Mouse (Mus musculus): ENCODE measurements around the gene Gm29776. TPM values are rescaled to one million over a fixed set of nuclear protein-coding genes. Genes with fewer than 3 reads are reported as not detected.

Gene Gm29776
- polyA plus RNA-seq, 1 experiment from 2014 or later: 0.36 TPM

DNA sequence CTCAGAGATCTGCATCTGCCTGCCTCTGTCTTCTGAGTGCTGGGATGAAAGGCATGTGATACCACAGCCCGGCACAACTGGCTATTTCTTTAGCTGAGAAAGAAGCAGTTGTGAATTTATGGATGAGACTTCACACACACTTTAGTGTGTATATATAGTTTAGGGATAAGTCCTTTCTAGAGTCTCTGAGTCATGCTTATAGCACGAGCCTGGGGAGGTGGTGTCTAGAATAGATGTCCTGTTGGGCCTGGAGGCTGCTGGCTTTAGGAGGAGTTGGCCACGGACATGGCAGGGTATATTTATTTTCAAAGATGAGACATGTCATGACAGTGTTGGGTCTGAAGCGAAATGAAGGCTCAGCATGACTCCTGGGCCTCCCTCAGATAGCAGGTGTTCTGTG lies 35.4 kb upstream of the Gm29776 start:
- Histone ChIP-seq H3K4me3 (ENCODE audit: low read depth, low read length) (no peak overlapping the region), H3K27me3 (ENCODE audit: control insufficient read depth, insufficient read depth, low read length) (no peaks in the 10 kb centered on the region), H3K4me1 (ENCODE audit: control insufficient read depth, insufficient read depth, low read length) (peaks cover 7% of the 10 kb centered on the region), H3K27ac (ENCODE audit: low read depth, low read length) (no peak overlapping the region), H3K36me3 (ENCODE audit: control insufficient read depth, insufficient read depth, low read length) (no peaks in the 10 kb centered on the region), H3K9ac (ENCODE audit: low read depth, low read length) (no peak overlapping the region), H3K4me2 (no peak overlapping the region), H3K9me3 (replicated peaks; ENCODE audit: control insufficient read depth, low read length) (no peaks in the 10 kb centered on the region)
- WGBS (ENCODE audit: insufficient replicate concordance): 67% methylated on average over 4 of the region's 4 CpGs
- no peak for ATAC-seq (replicated peaks; ENCODE audit: insufficient number of reproducible peaks, low FRiP score, low TSS enrichment)

DNA sequence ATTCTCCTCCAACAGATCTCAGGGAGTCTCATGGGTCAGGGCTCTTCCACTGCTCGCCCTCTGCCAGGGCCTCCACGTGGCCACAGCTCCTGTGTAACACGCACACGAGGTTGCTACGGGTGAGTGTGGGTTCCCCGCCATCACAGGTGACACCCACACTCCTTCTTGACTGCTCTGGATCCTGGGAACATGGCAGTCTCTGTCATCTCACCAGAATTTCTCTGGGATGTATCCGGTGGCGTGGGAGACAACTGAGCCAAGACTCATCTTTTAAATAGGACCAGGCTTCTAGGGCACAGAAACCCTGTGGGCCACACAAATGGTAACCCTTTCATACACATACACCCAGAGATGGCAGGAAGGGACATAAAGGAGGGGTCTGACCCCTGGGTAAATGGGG lies 33.6 kb upstream of the Gm29776 start:
- Histone ChIP-seq H3K27me3 (ENCODE audit: control insufficient read depth, insufficient read depth, low read length) (no peaks in the 10 kb centered on the region), H3K36me3 (ENCODE audit: control insufficient read depth, insufficient read depth, low read length) (no peaks in the 10 kb centered on the region), H3K4me1 (ENCODE audit: control insufficient read depth, insufficient read depth, low read length) (peaks cover 7% of the 10 kb centered on the region), H3K27ac (ENCODE audit: low read depth, low read length) (no peak overlapping the region), H3K9ac (ENCODE audit: low read depth, low read length) (no peak overlapping the region), H3K9me3 (replicated peaks; ENCODE audit: control insufficient read depth, low read length) (no peaks in the 10 kb centered on the region), H3K4me3 (ENCODE audit: low read depth, low read length) (no peak overlapping the region), H3K4me2 (no peak overlapping the region)
- WGBS (ENCODE audit: insufficient replicate concordance): 78% methylated on average over 8 of the region's 8 CpGs
- no peak for ATAC-seq (replicated peaks; ENCODE audit: insufficient number of reproducible peaks, low FRiP score, low TSS enrichment)

- H3K9ac ChIP-seq (ENCODE audit: low read depth, low read length): no peak overlapping the region
- ATAC-seq (replicated peaks; ENCODE audit: insufficient number of reproducible peaks, low FRiP score, low TSS enrichment): no peak
- 84% methylated on average over 6 of the region's 6 CpGs for WGBS (ENCODE audit: insufficient replicate concordance)
- H3K4me1 ChIP-seq (ENCODE audit: control insufficient read depth, insufficient read depth, low read length): no peaks in the 10 kb centered on the region
- no peaks in the 10 kb centered on the region for H3K27me3 ChIP-seq (ENCODE audit: control insufficient read depth, insufficient read depth, low read length)
- no peaks in the 10 kb centered on the region for H3K36me3 ChIP-seq (ENCODE audit: control insufficient read depth, insufficient read depth, low read length)
- H3K27ac ChIP-seq (ENCODE audit: low read depth, low read length): no peak overlapping the region
- H3K4me2 ChIP-seq: no peak overlapping the region
- no peaks in the 10 kb centered on the region for H3K9me3 ChIP-seq (replicated peaks; ENCODE audit: control insufficient read depth, low read length)
- no peak overlapping the region for H3K4me3 ChIP-seq (ENCODE audit: low read depth, low read length)
These were observed 31.7 kb upstream of the Gm29776 start for GRCm38 (mm10) chr14:54730305-54730704.

- no peaks in the 10 kb centered on the region for H3K27me3 ChIP-seq (ENCODE audit: control insufficient read depth, insufficient read depth, low read length)
- no peaks in the 10 kb centered on the region for H3K4me1 ChIP-seq (ENCODE audit: control insufficient read depth, insufficient read depth, low read length)
- H3K9me3 ChIP-seq (replicated peaks; ENCODE audit: control insufficient read depth, low read length): no peaks in the 10 kb centered on the region
- no peak for ATAC-seq (replicated peaks; ENCODE audit: insufficient number of reproducible peaks, low FRiP score, low TSS enrichment)
- no peaks in the 10 kb centered on the region for H3K36me3 ChIP-seq (ENCODE audit: control insufficient read depth, insufficient read depth, low read length)
- H3K9ac ChIP-seq (ENCODE audit: low read depth, low read length): no peak overlapping the region
- H3K27ac ChIP-seq (ENCODE audit: low read depth, low read length): no peak overlapping the region
- no peak overlapping the region for H3K4me3 ChIP-seq (ENCODE audit: low read depth, low read length)
- no peak overlapping the region for H3K4me2 ChIP-seq
- WGBS (ENCODE audit: insufficient replicate concordance): 71% methylated on average over 13 of the region's 13 CpGs
These were observed 30.4 kb upstream of the Gm29776 start for GRCm38 (mm10) chr14:54728823-54729653.

DNA sequence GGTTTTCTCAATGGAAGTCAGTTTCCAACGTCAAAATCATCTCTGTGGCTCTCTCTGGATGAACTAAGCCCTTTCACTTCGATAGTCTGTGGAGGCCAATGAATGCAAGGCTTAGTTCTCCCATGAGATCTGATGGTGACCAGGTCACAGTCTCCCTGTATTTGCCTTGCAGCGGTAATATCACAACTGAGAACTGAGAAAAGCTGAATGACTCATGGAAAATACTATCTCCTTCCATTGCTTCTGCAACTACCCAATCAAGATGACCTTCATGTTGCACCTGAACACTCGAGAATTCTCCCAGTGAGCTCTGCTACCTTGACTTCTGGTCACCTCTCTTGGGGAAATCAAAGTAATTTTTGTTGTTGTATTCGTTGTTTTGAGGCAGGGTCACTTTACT lies 28.9 kb upstream of the Gm29776 start:
- H3K27me3 ChIP-seq (ENCODE audit: control insufficient read depth, insufficient read depth, low read length): no peaks in the 10 kb centered on the region
- WGBS (ENCODE audit: insufficient replicate concordance): 63% methylated on average over 5 of the region's 5 CpGs
- no peaks in the 10 kb centered on the region for H3K9me3 ChIP-seq (replicated peaks; ENCODE audit: control insufficient read depth, low read length)
- H3K36me3 ChIP-seq (ENCODE audit: control insufficient read depth, insufficient read depth, low read length): no peaks in the 10 kb centered on the region
- no peak overlapping the region for H3K9ac ChIP-seq (ENCODE audit: low read depth, low read length)
- no peak overlapping the region for H3K4me2 ChIP-seq
- H3K27ac ChIP-seq (ENCODE audit: low read depth, low read length): no peak overlapping the region
- no peaks in the 10 kb centered on the region for H3K4me1 ChIP-seq (ENCODE audit: control insufficient read depth, insufficient read depth, low read length)
- no peak overlapping the region for H3K4me3 ChIP-seq (ENCODE audit: low read depth, low read length)
- no peak for ATAC-seq (replicated peaks; ENCODE audit: insufficient number of reproducible peaks, low FRiP score, low TSS enrichment)

DNA sequence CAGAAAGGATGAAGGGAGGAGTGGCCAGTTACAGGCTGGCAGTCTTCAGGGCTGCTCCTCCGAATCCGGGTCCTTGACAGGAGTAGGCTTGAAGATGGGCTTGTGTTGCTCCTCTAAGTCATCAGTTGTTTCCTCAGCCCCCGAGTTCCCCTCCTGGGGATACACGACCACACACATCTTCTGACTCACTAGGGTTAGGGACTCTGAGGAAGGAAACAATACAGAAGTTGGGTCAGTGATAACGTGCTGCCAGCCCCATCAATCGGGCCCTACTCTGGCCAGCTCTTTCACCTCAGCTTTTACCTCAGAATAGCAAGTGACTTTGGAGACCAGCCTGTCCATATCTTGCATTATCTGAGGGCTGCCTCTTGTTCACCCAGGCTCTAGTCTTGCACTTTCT lies 25.4 kb upstream of the Gm29776 start:
- Histone ChIP-seq H3K4me1 (ENCODE audit: control insufficient read depth, insufficient read depth, low read length) (no peaks in the 10 kb centered on the region), H3K4me3 (ENCODE audit: low read depth, low read length) (no peak overlapping the region), H3K36me3 (ENCODE audit: control insufficient read depth, insufficient read depth, low read length) (no peaks in the 10 kb centered on the region), H3K9ac (ENCODE audit: low read depth, low read length) (no peak overlapping the region), H3K27ac (ENCODE audit: low read depth, low read length) (no peak overlapping the region), H3K27me3 (ENCODE audit: control insufficient read depth, insufficient read depth, low read length) (no peaks in the 10 kb centered on the region), H3K9me3 (replicated peaks; ENCODE audit: control insufficient read depth, low read length) (no peaks in the 10 kb centered on the region), H3K4me2 (no peak overlapping the region)
- no peak for ATAC-seq (replicated peaks; ENCODE audit: insufficient number of reproducible peaks, low FRiP score, low TSS enrichment)
- 55% methylated on average over 6 of the region's 6 CpGs for WGBS (ENCODE audit: insufficient replicate concordance)

- no peak overlapping the region for H3K4me2 ChIP-seq
- ATAC-seq (replicated peaks; ENCODE audit: insufficient number of reproducible peaks, low FRiP score, low TSS enrichment): no peak
- no peak overlapping the region for H3K4me3 ChIP-seq (ENCODE audit: low read depth, low read length)
- no peaks in the 10 kb centered on the region for H3K36me3 ChIP-seq (ENCODE audit: control insufficient read depth, insufficient read depth, low read length)
- H3K9me3 ChIP-seq (replicated peaks; ENCODE audit: control insufficient read depth, low read length): no peaks in the 10 kb centered on the region
- 76% methylated on average over 10 of the region's 10 CpGs for WGBS (ENCODE audit: insufficient replicate concordance)
- H3K27me3 ChIP-seq (ENCODE audit: control insufficient read depth, insufficient read depth, low read length): no peaks in the 10 kb centered on the region
- H3K27ac ChIP-seq (ENCODE audit: low read depth, low read length): no peak overlapping the region
- H3K9ac ChIP-seq (ENCODE audit: low read depth, low read length): no peak overlapping the region
- H3K4me1 ChIP-seq (ENCODE audit: control insufficient read depth, insufficient read depth, low read length): no peaks in the 10 kb centered on the region
These were observed 23.1 kb upstream of the Gm29776 start for GRCm38 (mm10) chr14:54721711-54722110.

DNA sequence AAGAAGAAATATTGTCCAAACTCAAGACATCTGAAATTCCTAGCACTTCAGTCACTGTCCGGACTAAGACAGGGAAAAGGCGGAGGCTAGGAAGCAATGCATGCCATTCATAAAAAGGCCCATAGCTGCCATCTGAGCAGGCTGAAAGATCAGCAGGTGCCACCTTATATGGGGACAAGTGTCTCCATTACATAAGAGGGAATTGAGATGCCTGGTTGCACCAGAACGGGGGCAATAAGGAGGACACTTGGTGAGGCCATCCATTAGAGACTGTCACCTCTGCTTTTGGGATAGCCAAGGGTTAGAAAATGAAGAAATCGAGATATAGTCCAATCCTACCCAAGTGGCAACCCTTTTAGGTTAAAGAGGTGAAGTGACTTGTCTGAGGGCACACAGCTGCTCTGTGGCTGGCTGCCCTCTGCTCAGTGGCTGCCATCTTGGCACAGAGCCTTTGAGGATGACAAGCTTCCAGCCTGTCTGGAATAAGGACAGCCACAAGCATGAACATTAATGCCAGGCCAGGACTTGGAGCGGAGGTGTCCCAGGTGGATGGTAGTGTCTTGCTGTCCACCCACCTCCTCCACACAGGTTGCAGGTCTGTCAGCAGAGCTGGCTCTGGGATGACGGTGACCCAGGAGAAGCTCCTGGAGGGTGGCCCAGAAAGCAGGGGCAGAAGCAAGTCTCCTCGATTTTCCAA lies 22.2 kb upstream of the Gm29776 start:
- WGBS (ENCODE audit: insufficient replicate concordance): 85% methylated on average over 7 of the region's 7 CpGs

More for the DNA sequence above, 22.2 kb upstream of the Gm29776 start:
- ATAC-seq (replicated peaks; ENCODE audit: insufficient number of reproducible peaks, low FRiP score, low TSS enrichment): no peak
- no peak overlapping the region for H3K9ac ChIP-seq (ENCODE audit: low read depth, low read length)
- H3K36me3 ChIP-seq (ENCODE audit: control insufficient read depth, insufficient read depth, low read length): no peaks in the 10 kb centered on the region
- H3K4me2 ChIP-seq: no peak overlapping the region
- no peak overlapping the region for H3K4me3 ChIP-seq (ENCODE audit: low read depth, low read length)
- H3K9me3 ChIP-seq (replicated peaks; ENCODE audit: control insufficient read depth, low read length): no peaks in the 10 kb centered on the region
- no peaks in the 10 kb centered on the region for H3K27me3 ChIP-seq (ENCODE audit: control insufficient read depth, insufficient read depth, low read length)
- H3K4me1 ChIP-seq (ENCODE audit: control insufficient read depth, insufficient read depth, low read length): no peaks in the 10 kb centered on the region
- H3K27ac ChIP-seq (ENCODE audit: low read depth, low read length): no peak overlapping the region

Measured in heart, embryonic 11.5 days (tissue).